Mouse (Mus musculus) thymus, adult 2 months (tissue): ENCODE data around the gene Msh3.

ENCODE experiments used
- CTCF ChIP-seq: fragments of 200-500 bp; IDR thresholded peaks from 2 replicates; pipeline ENCODE4 v1.5.1; 2012; ENCODE audit warnings: mild to moderate bottlenecking, control low read depth, low read length, moderate library complexity, borderline replicate concordance; ENCODE audit not compliant: control insufficient read depth, poor library complexity, insufficient read depth; ENCODE audit errors: extremely low read depth
- POLR2A ChIP-seq: fragments of 200-500 bp; IDR thresholded peaks from 2 replicates; pipeline ENCODE4 v1.6.1; 2012; ENCODE audit warnings: mild to moderate bottlenecking, low read length, control low read depth, moderate library complexity; ENCODE audit not compliant: control insufficient read depth, poor library complexity, insufficient read depth; ENCODE audit errors: extremely low read depth

GRCm38 (mm10) chr13:92402063-92402462 lies 47.3 kb upstream of the Msh3 start:
- no peak for TF ChIP-seq CTCF
- TF ChIP-seq POLR2A: no peak
